Mouse (Mus musculus): ENCODE measurements around the gene Guk1.
A peak's percentile ranks its signal among the peaks of the same experiment; 100 is the strongest.

Gene Guk1

GRCm38 (mm10) chr11:59163255-59164236 is 28.5 kb downstream of the Guk1 start, which contains the start of gene Iba57:
Iba57 (minus strand) TSS chr11:59163739.
- peak; percentile 98 for DNase-seq

- peak in 1 of 2 experiments; percentile 13 for DNase-seq
Observed at GRCm38 (mm10) chr11:59162443-59163254, 29.4 kb downstream of the Guk1 start.

- no peak for DNase-seq
Observed at GRCm38 (mm10) chr11:59161398-59161797, 30.6 kb downstream of the Guk1 start.

- DNase-seq: no peak
Observed at GRCm38 (mm10) chr11:59159558-59159957, 32.5 kb downstream of the Guk1 start.

GRCm38 (mm10) chr11:59159099-59159498 is 32.9 kb downstream of the Guk1 start:
- no peak for DNase-seq

- no peak for DNase-seq
Observed at GRCm38 (mm10) chr11:59155900-59156299, 36.1 kb downstream of the Guk1 start.

- DNase-seq: no peak
Observed at GRCm38 (mm10) chr11:59154220-59154619, 37.8 kb downstream of the Guk1 start.

- DNase-seq: no peak
Observed at GRCm38 (mm10) chr11:59151729-59152128, 40.3 kb downstream of the Guk1 start.

GRCm38 (mm10) chr11:59149302-59149701 is 42.7 kb downstream of the Guk1 start:
- DNase-seq: no peak

- no peak for DNase-seq
Observed at GRCm38 (mm10) chr11:59142962-59143361, 49.0 kb downstream of the Guk1 start.

GRCm38 (mm10) chr11:59141772-59142370 is 50.1 kb downstream of the Guk1 start:
- no peak for DNase-seq

GRCm38 (mm10) chr11:59138537-59139486 is 53.2 kb downstream of the Guk1 start:
- DNase-seq: no peak

GRCm38 (mm10) chr11:59136994-59137706 is 54.9 kb downstream of the Guk1 start:
- DNase-seq: no peak

GRCm38 (mm10) chr11:59135904-59136452 is 56.0 kb downstream of the Guk1 start, which contains the start of gene Obscn:
Obscn (minus strand) TSS chr11:59136402.
- no peak for DNase-seq

- no peak for DNase-seq
Observed at GRCm38 (mm10) chr11:59135051-59135820, 56.8 kb downstream of the Guk1 start.

- no peak for DNase-seq
Observed at GRCm38 (mm10) chr11:59134373-59134997, 57.5 kb downstream of the Guk1 start.

Data from cerebellum, postnatal 36 days (tissue).